Mouse (Mus musculus) embryonic facial prominence, embryonic 11.5 days (tissue): ENCODE measurements around the gene Gm10192. TPM values are rescaled to one million over a fixed set of nuclear protein-coding genes. Genes with fewer than 3 reads are reported as not detected.
"Not testable (repeated sequence)": the region's sequence is repeated elsewhere in the genome, so short reads cannot be mapped to it uniquely, and the experiment has no call there.

Experiments
- ATAC-seq: fragments of 200-750 bp; cut with Nextera tagmentation; replicated peaks from 2 replicates; pipeline ENCODE4 v1.8.0; 2017; ENCODE audit warnings: low read depth; ENCODE audit not compliant: insufficient number of reproducible peaks, low FRiP score, low TSS enrichment
- DNase-seq: peaks from one replicate; pipeline ENCODE4 v3.0.0-alpha.2; 2015; ENCODE audit warnings: low spot score
- H3K27ac ChIP-seq: fragments of 300-500 bp; sonication (generic); replicated peaks from 2 replicates; pipeline ENCODE4 v1.5.1; 2014; ENCODE audit warnings: mild to moderate bottlenecking, low read depth, low read length, control low read depth
- H3K27me3 ChIP-seq: fragments of 300-500 bp; sonication (generic); 2 replicates; pipeline ENCODE4 v1.6.1; 2014; ENCODE audit warnings: mild to moderate bottlenecking, low read length, moderate library complexity, mixed read lengths; ENCODE audit not compliant: control insufficient read depth, insufficient read depth
- H3K36me3 ChIP-seq: fragments of 300-500 bp; sonication (generic); replicated peaks from 2 replicates; pipeline ENCODE4 v1.6.1; 2014; ENCODE audit warnings: low read depth, mild to moderate bottlenecking, low read length, moderate library complexity, mixed read lengths; ENCODE audit not compliant: control insufficient read depth, insufficient read depth
- H3K4me1 ChIP-seq: fragments of 300-500 bp; sonication (generic); 2 replicates; pipeline ENCODE4 v1.6.1; 2014; ENCODE audit warnings: low read length, mixed read lengths; ENCODE audit not compliant: control insufficient read depth, insufficient read depth
- H3K4me2 ChIP-seq: fragments of 300-500 bp; sonication (generic); 2 replicates; pipeline ENCODE4 v1.6.1; 2014; ENCODE audit warnings: low read depth, mild to moderate bottlenecking, control low read depth, low read length, moderate library complexity
- H3K4me3 ChIP-seq: fragments of 300-500 bp; sonication (generic); 2 replicates; pipeline ENCODE4 v1.5.1; 2014; ENCODE audit warnings: low read depth, low read length, control low read depth
- H3K9ac ChIP-seq: fragments of 300-500 bp; sonication (generic); replicated peaks from 2 replicates; pipeline ENCODE4 v1.6.1; 2014; ENCODE audit warnings: mild to moderate bottlenecking, control low read depth, low read length
- H3K9me3 ChIP-seq: fragments of 300-500 bp; sonication (generic); replicated peaks from 2 replicates; pipeline ENCODE4 v1.6.1; 2016; ENCODE audit warnings: mild to moderate bottlenecking, low read length, inconsistent platforms, mixed read lengths; ENCODE audit not compliant: control insufficient read depth
- WGBS: fragments of 180-500 bp; shearing (Covaris S2); extraction: QIAGEN DNeasy Blood & Tissue Kit; methylation state at CpG from one replicate; pipeline ENCODE4 v1.1.7; 2014; 5-methylcytosine and 5-hydroxymethylcytosine counted together
- polyA plus RNA-seq: library from polyadenylated mRNA; unstranded; fragments of >200 nt; fragmentation: Nextera tagmentation; extraction: Ambion mirVana; gene quantifications from 2 replicates; pipeline ENCODE4 v1.2.1, GENCODE M21; 2014

The Gm10192 gene
- polyA plus RNA-seq: not detected in 2 replicates

- H3K4me2 ChIP-seq, H3K27me3 ChIP-seq, H3K4me1 ChIP-seq, H3K36me3 ChIP-seq, H3K9me3 ChIP-seq, H3K4me3 ChIP-seq, H3K9ac ChIP-seq, H3K27ac ChIP-seq, DNase-seq, ATAC-seq: not testable (repeated sequence)
These were observed at the start of gene Gm10192 for GRCm38 (mm10) chr4:97183066-97183465. Gene Gm10192 (minus strand): TSS chr4:97183166.

- no peak overlapping the region for H3K9ac ChIP-seq
- H3K4me2 ChIP-seq: no peak overlapping the region
- H3K4me1 ChIP-seq: no peaks in the 10 kb centered on the region
- no peaks in the 10 kb centered on the region for H3K36me3 ChIP-seq
- no peaks in the 10 kb centered on the region for H3K27me3 ChIP-seq
- ATAC-seq (no peak), DNase-seq (peak; percentile 39)
- H3K9me3 ChIP-seq: no peaks in the 10 kb centered on the region
- H3K4me3 ChIP-seq: no peak overlapping the region
- H3K27ac ChIP-seq: no peak overlapping the region
- 33% methylated on average over 5 of the region's 5 CpGs for WGBS
These were observed 47.6 kb upstream of the Gm10192 start for GRCm38 (mm10) chr4:97230411-97231104.

GRCm38 (mm10) chr4:97219701-97220100 is 36.7 kb upstream of the Gm10192 start:
- Histone ChIP-seq H3K4me2 (no peak overlapping the region), H3K27me3 (no peaks in the 10 kb centered on the region), H3K9me3 (no peaks in the 10 kb centered on the region), H3K9ac (no peak overlapping the region), H3K36me3 (no peaks in the 10 kb centered on the region), H3K4me1 (no peaks in the 10 kb centered on the region), H3K27ac (no peak overlapping the region), H3K4me3 (no peak overlapping the region)
- DNase-seq: no peak
- 90% methylated on average over 2 of the region's 2 CpGs for WGBS
- ATAC-seq: no peak

GRCm38 (mm10) chr4:97217906-97218305 is 34.9 kb upstream of the Gm10192 start:
- WGBS: 75% methylated on average over 1 of the region's 1 CpGs
- Histone ChIP-seq H3K36me3 (no peaks in the 10 kb centered on the region), H3K9ac (no peak overlapping the region), H3K9me3 (no peaks in the 10 kb centered on the region), H3K27ac (no peak overlapping the region), H3K4me2 (no peak overlapping the region), H3K4me1 (no peaks in the 10 kb centered on the region), H3K4me3 (no peak overlapping the region), H3K27me3 (no peaks in the 10 kb centered on the region)
- no peak for DNase-seq
- ATAC-seq: no peak

- no peak overlapping the region for H3K27ac ChIP-seq
- H3K4me1 ChIP-seq: no peaks in the 10 kb centered on the region
- H3K4me2 ChIP-seq: no peak overlapping the region
- ATAC-seq (no peak), DNase-seq (no peak)
- no peaks in the 10 kb centered on the region for H3K9me3 ChIP-seq
- no peaks in the 10 kb centered on the region for H3K27me3 ChIP-seq
- no peak overlapping the region for H3K9ac ChIP-seq
- H3K4me3 ChIP-seq: no peak overlapping the region
- H3K36me3 ChIP-seq: no peaks in the 10 kb centered on the region
These were observed 29.5 kb upstream of the Gm10192 start for GRCm38 (mm10) chr4:97212514-97212913.

- H3K4me1 ChIP-seq, H3K9ac ChIP-seq, H3K4me2 ChIP-seq, H3K4me3 ChIP-seq, H3K27me3 ChIP-seq, H3K36me3 ChIP-seq, DNase-seq, H3K9me3 ChIP-seq, H3K27ac ChIP-seq, ATAC-seq: not testable (repeated sequence)
- WGBS: 53% methylated on average over 2 of the region's 2 CpGs
These were observed 20.0 kb upstream of the Gm10192 start for GRCm38 (mm10) chr4:97202986-97203385.

- WGBS: 43% methylated on average over 4 of the region's 4 CpGs
- Histone ChIP-seq H3K36me3 (no peaks in the 10 kb centered on the region), H3K4me3 (no peak overlapping the region), H3K9ac (no peak overlapping the region), H3K9me3 (no peaks in the 10 kb centered on the region), H3K27me3 (no peaks in the 10 kb centered on the region), H3K27ac (no peak overlapping the region), H3K4me1 (no peaks in the 10 kb centered on the region), H3K4me2 (no peak overlapping the region)
- ATAC-seq: no peak
- DNase-seq: peak; percentile 39
These were observed 10.2 kb upstream of the Gm10192 start for GRCm38 (mm10) chr4:97193176-97193575.

- 82% methylated on average over 2 of the region's 2 CpGs for WGBS
- Histone ChIP-seq H3K27ac (no peak overlapping the region), H3K9me3 (no peaks in the 10 kb centered on the region), H3K4me3 (no peak overlapping the region), H3K27me3 (no peaks in the 10 kb centered on the region), H3K4me1 (no peaks in the 10 kb centered on the region), H3K4me2 (no peak overlapping the region), H3K36me3 (no peaks in the 10 kb centered on the region), H3K9ac (no peak overlapping the region)
- DNase-seq: no peak
- ATAC-seq: no peak
These were observed 9.6 kb upstream of the Gm10192 start for GRCm38 (mm10) chr4:97192601-97193000.
